Mouse (Mus musculus) heart, adult 2 months (tissue): Measurements from ENCODE around the gene Tbc1d10a.

Experiments
- CTCF ChIP-seq: fragments of 200-600 bp; IDR thresholded peaks from 2 replicates; pipeline ENCODE4 v1.8.1; 2022; ENCODE audit warnings: antibody characterized with exemption, mild to moderate bottlenecking, moderate library complexity
- EP300 ChIP-seq: fragments of 200-500 bp; IDR thresholded peaks from 2 replicates; pipeline ENCODE4 v1.6.1; 2011; ENCODE audit warnings: low read depth, low read length, control low read depth; ENCODE audit not compliant: insufficient read depth
- POLR2A ChIP-seq: fragments of 200-500 bp; IDR thresholded peaks from 2 replicates; pipeline ENCODE4 v1.6.1; 2011; ENCODE audit warnings: mild to moderate bottlenecking, low read depth, low read length, control low read depth; ENCODE audit not compliant: insufficient read depth

GRCm38 (mm10) chr11:4261969-4262368 lies 75.4 kb downstream of the Tbc1d10a start:
- peak; percentile 49 for TF ChIP-seq CTCF
- TF ChIP-seq EP300: no peak
- TF ChIP-seq POLR2A: no peak
